Mouse (Mus musculus) ES-Bruce4 (cell line): ENCODE measurements around the gene Rapgef1. TPM values are rescaled to one million over a fixed set of nuclear protein-coding genes. Genes with fewer than 3 reads are reported as not detected.

Experiments used
- H3K27ac ChIP-seq: 2 replicates; pipeline ENCODE4 v1.5.1; 2012; ENCODE audit warnings: low read length, inconsistent platforms; ENCODE audit not compliant: insufficient read depth
- H3K27me3 ChIP-seq: 2 replicates; pipeline ENCODE4 v1.6.1; 2012; ENCODE audit warnings: mild to moderate bottlenecking, low read length, inconsistent platforms; ENCODE audit not compliant: control insufficient read depth, poor library complexity, insufficient read depth, severe bottlenecking
- H3K36me3 ChIP-seq: 2 replicates; pipeline ENCODE4 v1.6.1; 2012; ENCODE audit warnings: inconsistent platforms, mild to moderate bottlenecking, low read length, moderate library complexity; ENCODE audit not compliant: control insufficient read depth, poor library complexity, insufficient read depth, severe bottlenecking
- H3K4me1 ChIP-seq: one replicate; pipeline ENCODE4 v1.8.1; 2011; ENCODE audit warnings: low read length; ENCODE audit not compliant: control insufficient read depth, insufficient read depth
- H3K4me3 ChIP-seq: 2 replicates; pipeline ENCODE4 v1.5.1; 2011; ENCODE audit warnings: low read depth, mild to moderate bottlenecking, low read length
- H3K9ac ChIP-seq: 2 replicates; pipeline ENCODE4 v1.6.1; 2012; ENCODE audit warnings: low read depth, mild to moderate bottlenecking, inconsistent platforms; ENCODE audit not compliant: poor library complexity, severe bottlenecking
- H3K9me3 ChIP-seq: replicated peaks from 2 replicates; pipeline ENCODE4 v1.6.1; 2012; ENCODE audit warnings: mild to moderate bottlenecking, low read length, inconsistent platforms; ENCODE audit not compliant: control insufficient read depth, poor library complexity, insufficient read depth, severe bottlenecking
- CTCF ChIP-seq: IDR thresholded peaks from one replicate; pipeline ENCODE4 v1.8.1; 2011; ENCODE audit warnings: low read depth, low read length
- EP300 ChIP-seq: IDR thresholded peaks from 2 replicates; pipeline ENCODE4 v1.6.1; 2011; ENCODE audit warnings: low read depth, low read length; ENCODE audit not compliant: insufficient read depth
- POLR2A ChIP-seq: IDR thresholded peaks from one replicate; pipeline ENCODE4 v1.8.1; 2011; ENCODE audit warnings: low read length; ENCODE audit not compliant: insufficient read depth
- polyA plus RNA-seq: library from polyadenylated mRNA; stranded (reverse); fragments of >200 nt; gene quantifications from 2 replicates; pipeline ENCODE4 v1.2.4, GENCODE M21; 2011; ENCODE audit warnings: low read depth; ENCODE audit not compliant: missing spikeins, insufficient read depth, insufficient read length

Rapgef1 gene
- polyA plus RNA-seq, 1 experiment: 37.0 TPM

DNA sequence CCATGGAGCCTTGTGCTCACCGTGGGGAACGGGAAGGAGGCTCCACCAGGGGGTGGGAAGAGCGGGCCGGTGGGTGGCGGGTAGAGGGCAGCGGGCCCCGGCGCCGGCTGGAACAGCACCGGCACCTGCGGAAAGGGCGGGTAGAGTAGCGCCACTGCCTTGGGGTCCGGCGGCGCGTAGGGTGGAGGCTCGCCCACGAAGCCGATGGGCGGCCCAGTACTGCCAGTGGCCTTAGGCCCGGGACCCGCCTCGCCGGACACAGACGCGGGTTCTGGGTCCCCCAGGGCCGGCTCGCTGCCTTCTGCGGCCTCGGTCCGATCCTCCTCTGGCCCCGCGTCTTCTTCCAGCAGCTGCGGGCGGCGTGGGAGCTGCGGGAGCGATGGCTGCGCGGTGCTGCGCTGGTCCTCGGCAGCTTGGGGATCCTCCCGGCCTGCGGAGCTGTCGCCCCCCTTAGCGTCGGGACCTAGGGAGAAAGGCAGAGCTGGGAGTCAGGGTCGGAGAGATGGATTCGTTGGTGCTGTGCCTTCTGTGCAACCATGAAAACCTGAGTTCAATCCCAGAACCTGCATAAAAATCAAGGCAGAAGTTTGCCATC, 127.8 kb downstream of the Rapgef1 start:
- Histone ChIP-seq H3K4me1 (peaks cover 2% of the 10 kb centered on the region), H3K9me3 (peaks cover under 1% of the 10 kb centered on the region; the same call in 1 of the 2 replicates), H3K27ac (no peak overlapping the region), H3K4me3 (peak overlapping the region; percentile 58), H3K36me3 (no peaks in the 10 kb centered on the region), H3K27me3 (no peaks in the 10 kb centered on the region), H3K9ac (peak overlapping the region; percentile 64)
- TF ChIP-seq POLR2A: no peak
- TF ChIP-seq EP300: no peak
- TF ChIP-seq CTCF: no peak

DNA sequence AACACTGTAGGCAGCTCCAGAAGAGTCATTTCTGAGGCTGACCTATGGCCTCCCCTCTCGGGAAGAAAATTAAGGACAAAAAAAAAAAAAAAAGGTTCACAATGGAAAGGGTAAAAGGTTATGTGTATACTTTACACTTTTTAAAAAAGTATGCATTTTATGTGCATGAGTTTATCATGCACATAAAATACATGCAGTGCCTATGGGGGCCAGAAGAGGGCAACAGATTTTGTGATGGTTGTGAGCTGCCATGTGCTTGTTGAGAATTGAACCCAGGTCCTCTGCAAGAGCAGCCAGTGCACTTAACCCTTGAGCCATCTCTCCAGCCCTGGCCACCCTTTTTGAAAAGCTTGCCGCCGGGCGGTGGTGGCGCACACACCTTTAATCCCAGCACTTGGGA, 128.3 kb downstream of the Rapgef1 start:
- Histone ChIP-seq H3K4me3 (no peak overlapping the region), H3K36me3 (no peaks in the 10 kb centered on the region), H3K27me3 (no peaks in the 10 kb centered on the region), H3K27ac (no peak overlapping the region), H3K9ac (peak overlapping the region; percentile 64), H3K4me1 (peaks cover 2% of the 10 kb centered on the region), H3K9me3 (peaks cover 5% of the 10 kb centered on the region; the same call in 1 of the 2 replicates)
- TF ChIP-seq POLR2A (no peak), CTCF (no peak), EP300 (no peak)

DNA sequence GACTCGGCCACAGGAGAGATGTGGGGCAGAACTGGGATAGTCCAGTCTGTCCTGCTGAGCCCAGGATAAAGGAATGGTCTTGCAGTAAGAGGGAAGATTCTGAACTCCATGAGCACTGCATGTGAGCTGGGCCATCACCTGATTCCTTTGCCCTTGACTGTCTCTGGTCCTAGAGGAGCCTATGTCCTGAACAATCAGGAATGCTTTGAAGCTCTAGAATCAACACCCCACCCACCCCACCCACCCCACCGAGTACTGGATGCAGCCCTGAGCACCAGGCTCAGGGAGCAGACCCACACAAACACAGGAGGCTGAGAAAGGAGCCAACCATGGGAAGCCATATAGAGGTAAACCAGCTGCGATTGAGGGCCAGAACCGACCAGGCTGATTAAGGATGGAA, 129.0 kb downstream of the Rapgef1 start:
- H3K36me3 ChIP-seq: no peaks in the 10 kb centered on the region
- peaks cover 2% of the 10 kb centered on the region for H3K4me1 ChIP-seq
- no peaks in the 10 kb centered on the region for H3K27me3 ChIP-seq
- no peak for TF ChIP-seq CTCF
- TF ChIP-seq EP300: no peak
- TF ChIP-seq POLR2A: no peak
- no peak overlapping the region for H3K4me3 ChIP-seq
- no peak overlapping the region for H3K9ac ChIP-seq
- H3K27ac ChIP-seq: no peak overlapping the region
- peaks cover 5% of the 10 kb centered on the region; the same call in 1 of the 2 replicates for H3K9me3 ChIP-seq

DNA sequence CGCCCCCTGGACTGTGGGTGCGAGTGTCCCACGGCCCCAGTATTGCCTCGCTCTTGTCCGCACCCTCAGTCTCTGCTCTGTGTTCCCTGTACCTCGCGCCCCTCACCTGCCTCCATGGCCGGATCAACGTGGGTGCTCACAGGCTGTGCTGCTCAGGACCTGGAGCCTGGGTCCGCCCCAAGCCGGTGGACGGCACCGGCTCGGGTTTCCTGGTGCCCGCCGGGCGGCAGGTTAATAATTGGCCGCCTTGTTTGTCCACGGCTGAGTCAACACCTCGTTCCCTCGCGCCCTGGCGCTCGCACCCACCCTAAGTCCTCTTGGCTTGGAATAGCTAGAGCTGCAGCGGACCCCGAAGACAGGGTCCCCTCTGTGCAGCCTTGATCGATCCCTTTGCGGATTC, 132.0 kb downstream of the Rapgef1 start, which contains the start of gene Gm13420:
TSS of gene Gm13420 (minus strand) at position 189 of the 400 bp plus-strand sequence.
- TF ChIP-seq POLR2A (no peak), CTCF (no peak), EP300 (no peak)
- H3K27ac ChIP-seq: no peak within 1 kb of the TSS
- H3K9ac ChIP-seq: peak within 1 kb of the TSS; percentile 49
- no peaks in the 10 kb centered on the region for H3K27me3 ChIP-seq
- H3K4me3 ChIP-seq: peak within 1 kb of the TSS; percentile 37
- no peaks in the 10 kb centered on the region for H3K36me3 ChIP-seq
- peaks cover 2% of the 10 kb centered on the region for H3K4me1 ChIP-seq
- peaks cover 5% of the 10 kb centered on the region; the same call in 1 of the 2 replicates for H3K9me3 ChIP-seq

DNA sequence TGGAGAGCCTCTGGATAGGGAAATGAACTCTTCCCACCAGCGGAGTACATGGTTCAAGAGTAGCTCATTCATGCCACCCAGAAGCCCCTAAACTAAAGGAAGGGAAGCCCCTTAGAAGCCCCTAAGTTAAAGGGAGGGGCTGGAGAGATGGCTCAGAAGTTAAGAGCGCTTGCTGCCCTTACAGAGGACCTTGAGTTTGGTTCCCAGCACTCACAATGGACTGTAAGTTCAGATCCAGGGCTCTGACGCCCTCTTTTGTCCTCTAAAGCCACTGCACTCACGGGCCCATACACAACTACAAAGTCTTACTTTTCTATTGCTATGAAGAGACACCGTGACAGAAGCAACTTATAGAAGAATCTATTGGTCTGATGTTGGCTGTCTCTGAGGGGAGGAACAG, 132.9 kb downstream of the Rapgef1 start:
- Histone ChIP-seq H3K4me1 (peaks cover 2% of the 10 kb centered on the region), H3K27ac (no peak overlapping the region), H3K27me3 (no peaks in the 10 kb centered on the region), H3K9me3 (peaks cover 5% of the 10 kb centered on the region; the same call in 1 of the 2 replicates), H3K36me3 (no peaks in the 10 kb centered on the region), H3K4me3 (no peak overlapping the region), H3K9ac (no peak overlapping the region)
- no peak for TF ChIP-seq EP300
- peak; percentile 2 for TF ChIP-seq CTCF

DNA sequence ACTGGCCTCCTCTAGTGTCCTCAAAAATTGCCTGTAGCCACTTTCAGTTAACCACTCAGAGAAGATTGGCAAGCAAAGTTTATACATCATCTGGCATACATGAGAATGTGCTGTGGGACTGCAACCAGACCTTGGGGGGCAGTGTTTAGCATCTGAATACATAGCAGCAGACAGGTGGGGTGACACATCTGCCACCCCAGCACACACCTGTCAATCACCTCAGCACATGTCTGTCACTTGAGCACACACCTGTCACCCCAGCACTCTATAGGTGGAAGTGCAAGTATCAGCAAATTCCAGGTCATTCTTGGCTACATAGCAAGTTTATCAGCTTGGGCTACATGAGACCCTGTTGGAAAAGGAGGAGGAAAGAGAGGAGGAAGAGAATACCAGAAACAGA, 136.2 kb downstream of the Rapgef1 start:
- H3K4me3 ChIP-seq: no peak overlapping the region
- H3K36me3 ChIP-seq: no peaks in the 10 kb centered on the region
- peaks cover 5% of the 10 kb centered on the region; the same call in 1 of the 2 replicates for H3K9me3 ChIP-seq
- H3K27ac ChIP-seq: no peak overlapping the region
- TF ChIP-seq CTCF (no peak), EP300 (no peak), POLR2A (no peak)
- H3K27me3 ChIP-seq: no peaks in the 10 kb centered on the region
- H3K4me1 ChIP-seq: no peaks in the 10 kb centered on the region
- no peak overlapping the region for H3K9ac ChIP-seq
